Mouse (Mus musculus) limb, embryonic 13.5 days (tissue): Measurements from ENCODE around the gene Vgll4. TPM values are rescaled to one million over a fixed set of nuclear protein-coding genes. Genes with fewer than 3 reads are reported as not detected.

Experiments
- ATAC-seq: fragments of 200-750 bp; cut with Nextera tagmentation; 2 replicates; pipeline ENCODE4 v1.8.0; 2017; ENCODE audit warnings: low read depth, moderate number of reproducible peaks, moderate TSS enrichment; ENCODE audit not compliant: low FRiP score
- H3K27ac ChIP-seq: fragments of 300-500 bp; sonication (generic); 2 replicates; pipeline ENCODE4 v1.5.1; 2015; ENCODE audit warnings: inconsistent platforms, mild to moderate bottlenecking, moderate library complexity
- H3K27me3 ChIP-seq: fragments of 300-500 bp; sonication (generic); 2 replicates; pipeline ENCODE4 v1.6.1; 2015; ENCODE audit warnings: mild to moderate bottlenecking, inconsistent platforms
- H3K36me3 ChIP-seq: fragments of 300-500 bp; sonication (generic); 2 replicates; pipeline ENCODE4 v1.6.1; 2015; ENCODE audit warnings: inconsistent platforms, mild to moderate bottlenecking, moderate library complexity
- H3K4me1 ChIP-seq: fragments of 300-500 bp; sonication (generic); 2 replicates; pipeline ENCODE4 v1.6.1; 2015; ENCODE audit warnings: inconsistent platforms
- H3K4me2 ChIP-seq: fragments of 300-500 bp; sonication (generic); replicated peaks from 2 replicates; pipeline ENCODE4 v1.6.1; 2015; ENCODE audit warnings: inconsistent platforms, mild to moderate bottlenecking, moderate library complexity
- H3K4me3 ChIP-seq: fragments of 300-500 bp; sonication (generic); 2 replicates; pipeline ENCODE4 v1.5.1; 2015; ENCODE audit warnings: moderate library complexity, mild to moderate bottlenecking, inconsistent platforms
- H3K9ac ChIP-seq: fragments of 300-500 bp; sonication (generic); 2 replicates; pipeline ENCODE4 v1.6.1; 2015; ENCODE audit warnings: mild to moderate bottlenecking, inconsistent platforms
- H3K9me3 ChIP-seq: fragments of 300-500 bp; sonication (generic); 2 replicates; pipeline ENCODE4 v1.6.1; 2016; ENCODE audit warnings: inconsistent platforms
- WGBS: fragments of 180-500 bp; shearing (Covaris S2); methylation state at CpG from one replicate; pipeline ENCODE4 v1.1.7; 2015; 5-methylcytosine and 5-hydroxymethylcytosine counted together
- polyA plus RNA-seq: library from polyadenylated mRNA; unstranded; fragments of >200 nt; fragmentation: Nextera tagmentation; extraction: Ambion mirVana; gene quantifications from 2 replicates; pipeline ENCODE4 v1.2.1, GENCODE M21; 2015

The Vgll4 gene
- polyA plus RNA-seq, 1 experiment from 2014 or later, result 154 TPM

GRCm38 (mm10) chr6:114932991-114933392 lies 36.8 kb downstream of the Vgll4 start:
- Histone ChIP-seq H3K9ac (no peak overlapping the region), H3K36me3 (no peaks in the 10 kb centered on the region), H3K4me3 (no peak overlapping the region), H3K27me3 (no peaks in the 10 kb centered on the region), H3K4me1 (peaks cover 47% of the 10 kb centered on the region), H3K4me2 (no peak overlapping the region), H3K9me3 (0 out of 2 replicates have a peak, but pooled peaks cover 4% of the 10 kb centered on the region), H3K27ac (no peak overlapping the region)
- ATAC-seq, result no peak
- 92% methylated on average over 3 of the region's 3 CpGs for WGBS

- 0 out of 2 replicates have a peak, but pooled peaks cover 1% of the 10 kb centered on the region for H3K36me3 ChIP-seq
These were observed 37.7 kb downstream of the Vgll4 start for GRCm38 (mm10) chr6:114932116-114932500.

GRCm38 (mm10) chr6:114931212-114932115 lies 38.3 kb downstream of the Vgll4 start:
- H3K9ac ChIP-seq, result peak overlapping the region; percentile 43; the same call in 1 of the 2 replicates
- H3K4me2 ChIP-seq, result peak overlapping the region; percentile 50
- H3K4me1 ChIP-seq, result peaks cover 44% of the 10 kb centered on the region
- 0 out of 2 replicates have a peak, but pooled peaks cover 9% of the 10 kb centered on the region for H3K9me3 ChIP-seq
- 28% methylated on average over 28 of the region's 28 CpGs for WGBS
- peak overlapping the region; percentile 17; the same call in 1 of the 2 replicates for H3K4me3 ChIP-seq
- H3K36me3 ChIP-seq, result 0 out of 2 replicates have a peak, but pooled peaks cover 3% of the 10 kb centered on the region
- no peaks in the 10 kb centered on the region for H3K27me3 ChIP-seq
- peak overlapping the region; percentile 85 for H3K27ac ChIP-seq
- peak; percentile 45; the same call in 1 of the 2 replicates for ATAC-seq

More at GRCm38 (mm10) chr6:114932116-114932500, 37.7 kb downstream of the Vgll4 start:
- no peaks in the 10 kb centered on the region for H3K27me3 ChIP-seq
- 0 out of 2 replicates have a peak overlapping the region, but pooled peaks have one; percentile 43 for H3K9ac ChIP-seq
- H3K4me1 ChIP-seq, result peaks cover 47% of the 10 kb centered on the region
- 0 out of 2 replicates have a peak, but pooled peaks cover 6% of the 10 kb centered on the region for H3K9me3 ChIP-seq
- H3K4me3 ChIP-seq, result no peak overlapping the region
- peak overlapping the region; percentile 50 for H3K4me2 ChIP-seq
- no peak for ATAC-seq
- peak overlapping the region; percentile 85 for H3K27ac ChIP-seq
- WGBS, result 34% methylated on average over 5 of the region's 5 CpGs

DNA sequence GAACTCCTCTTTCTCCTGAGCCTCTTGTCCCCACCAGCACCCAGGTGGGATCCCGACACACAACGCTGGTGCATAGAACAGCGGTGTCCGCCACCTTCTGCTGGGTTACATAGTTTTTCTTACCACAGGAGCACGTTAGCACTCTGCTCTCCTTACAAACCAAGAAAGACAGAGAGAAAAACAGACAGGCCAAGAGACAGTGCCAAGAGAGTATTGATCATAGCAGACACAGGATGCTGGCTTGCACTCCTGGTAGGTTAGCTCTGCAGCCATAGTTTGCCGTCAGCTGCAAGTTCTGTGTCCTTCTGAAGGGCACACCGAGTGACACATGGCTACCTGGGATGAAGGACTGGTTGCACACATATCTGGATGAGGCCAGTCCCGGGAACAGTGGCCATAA lies 39.1 kb downstream of the Vgll4 start:
- WGBS, result 83% methylated on average over 8 of the region's 8 CpGs
- peak overlapping the region; percentile 50 for H3K4me2 ChIP-seq
- no peaks in the 10 kb centered on the region for H3K27me3 ChIP-seq
- ATAC-seq, result no peak
- 0 out of 2 replicates have a peak, but pooled peaks cover 3% of the 10 kb centered on the region for H3K36me3 ChIP-seq
- 0 out of 2 replicates have a peak, but pooled peaks cover 9% of the 10 kb centered on the region for H3K9me3 ChIP-seq
- H3K4me1 ChIP-seq, result peaks cover 50% of the 10 kb centered on the region
- H3K9ac ChIP-seq, result 0 out of 2 replicates have a peak overlapping the region, but pooled peaks have one; percentile 19
- no peak overlapping the region for H3K4me3 ChIP-seq
- H3K27ac ChIP-seq, result no peak overlapping the region; the same call in 1 of the 2 replicates

- H3K4me3 ChIP-seq, result no peak overlapping the region
These were observed 39.7 kb downstream of the Vgll4 start for GRCm38 (mm10) chr6:114930038-114930591.

GRCm38 (mm10) chr6:114929346-114929745 lies 40.4 kb downstream of the Vgll4 start:
- Histone ChIP-seq H3K4me2 (no peak overlapping the region), H3K4me3 (no peak overlapping the region), H3K27ac (no peak overlapping the region), H3K4me1 (peaks cover 49% of the 10 kb centered on the region), H3K9me3 (0 out of 2 replicates have a peak, but pooled peaks cover 9% of the 10 kb centered on the region), H3K36me3 (0 out of 2 replicates have a peak, but pooled peaks cover 3% of the 10 kb centered on the region), H3K9ac (no peak overlapping the region), H3K27me3 (no peaks in the 10 kb centered on the region)
- no peak for ATAC-seq

More at GRCm38 (mm10) chr6:114930038-114930591, 39.7 kb downstream of the Vgll4 start:
- WGBS, result 18% methylated on average over 11 of the region's 11 CpGs
- H3K27ac ChIP-seq, result no peak overlapping the region
- peak overlapping the region; percentile 12 for H3K4me2 ChIP-seq
- 0 out of 2 replicates have a peak, but pooled peaks cover 3% of the 10 kb centered on the region for H3K36me3 ChIP-seq
- peaks cover 51% of the 10 kb centered on the region for H3K4me1 ChIP-seq
- H3K27me3 ChIP-seq, result no peaks in the 10 kb centered on the region
- 0 out of 2 replicates have a peak, but pooled peaks cover 9% of the 10 kb centered on the region for H3K9me3 ChIP-seq
- no peak for ATAC-seq
- 0 out of 2 replicates have a peak overlapping the region, but pooled peaks have one; percentile 19 for H3K9ac ChIP-seq

DNA sequence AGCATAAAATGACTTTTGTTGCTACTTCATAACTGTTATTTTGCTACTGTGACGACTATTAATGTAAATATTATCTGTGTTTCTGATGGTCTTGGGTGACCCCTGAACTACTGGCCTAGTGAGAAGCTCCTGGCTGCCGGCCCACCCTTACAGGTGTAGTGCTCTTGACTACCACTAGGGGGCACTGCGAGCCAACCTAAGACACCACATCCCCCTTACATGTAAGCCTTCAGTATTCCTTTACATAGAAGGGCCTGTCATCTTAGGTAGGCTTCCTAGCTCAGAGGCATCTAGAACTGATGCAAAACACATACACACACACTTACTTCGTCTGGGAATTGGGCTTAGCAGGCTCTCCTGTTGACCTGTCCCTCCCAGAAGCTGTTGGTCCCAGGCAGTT lies 41.3 kb downstream of the Vgll4 start:
- no peaks in the 10 kb centered on the region for H3K27me3 ChIP-seq
- H3K4me2 ChIP-seq, result no peak overlapping the region
- 0 out of 2 replicates have a peak, but pooled peaks cover 9% of the 10 kb centered on the region for H3K9me3 ChIP-seq
- WGBS, result 4% methylated on average over 4 of the region's 4 CpGs
- H3K36me3 ChIP-seq, result 0 out of 2 replicates have a peak, but pooled peaks cover 3% of the 10 kb centered on the region
- peaks cover 42% of the 10 kb centered on the region for H3K4me1 ChIP-seq
- ATAC-seq, result peak; percentile 54; the same call in 1 of the 2 replicates
- H3K27ac ChIP-seq, result no peak overlapping the region
- H3K9ac ChIP-seq, result no peak overlapping the region
- no peak overlapping the region for H3K4me3 ChIP-seq

- Histone ChIP-seq H3K9me3 (0 out of 2 replicates have a peak, but pooled peaks cover 9% of the 10 kb centered on the region), H3K4me1 (peaks cover 37% of the 10 kb centered on the region), H3K36me3 (0 out of 2 replicates have a peak, but pooled peaks cover 3% of the 10 kb centered on the region), H3K4me2 (no peak overlapping the region), H3K4me3 (no peak overlapping the region), H3K27ac (no peak overlapping the region), H3K27me3 (no peaks in the 10 kb centered on the region), H3K9ac (no peak overlapping the region)
- no peak for ATAC-seq
- 90% methylated on average over 5 of the region's 5 CpGs for WGBS
These were observed 42.4 kb downstream of the Vgll4 start for GRCm38 (mm10) chr6:114927400-114927799.

DNA sequence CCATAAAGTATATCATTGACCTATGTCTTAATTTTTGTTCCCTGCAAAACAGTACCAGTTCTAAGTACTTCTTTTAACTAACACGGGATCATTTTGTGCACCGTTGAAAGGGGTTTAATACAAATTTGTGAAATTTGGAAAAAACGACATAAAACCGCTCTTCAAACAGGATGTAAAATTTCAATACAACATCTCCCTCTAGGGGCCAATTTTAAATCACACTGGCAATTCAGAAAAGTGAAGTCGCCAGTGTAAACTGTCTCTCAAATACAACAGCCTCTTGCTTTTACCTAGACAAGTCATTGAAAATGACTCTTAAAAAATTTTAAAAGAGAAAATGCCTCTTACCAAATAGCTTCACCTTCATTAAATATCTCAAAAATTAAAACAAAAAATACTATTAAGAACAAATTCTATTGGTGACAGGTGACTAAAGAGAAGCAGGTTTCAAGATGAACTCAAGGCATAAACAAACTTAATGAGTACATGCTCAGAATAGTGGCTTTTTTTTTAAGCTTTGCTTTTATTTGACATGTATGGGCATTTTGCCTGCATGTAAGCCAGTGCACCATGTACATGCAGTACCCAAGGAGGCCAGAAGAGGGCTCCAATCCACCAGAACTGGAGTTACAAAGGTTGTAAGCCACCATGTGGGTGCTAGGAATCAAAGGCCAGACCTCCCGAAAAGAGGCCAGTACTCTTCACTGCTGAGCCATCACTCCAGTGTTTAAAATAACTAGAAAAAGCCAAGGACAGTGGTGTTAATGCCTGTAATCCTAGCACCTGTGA lies 43.2 kb downstream of the Vgll4 start:
- Histone ChIP-seq H3K27ac (no peak overlapping the region), H3K4me1 (peaks cover 29% of the 10 kb centered on the region), H3K4me2 (no peak overlapping the region), H3K27me3 (no peaks in the 10 kb centered on the region), H3K36me3 (0 out of 2 replicates have a peak, but pooled peaks cover 3% of the 10 kb centered on the region), H3K9ac (no peak overlapping the region), H3K9me3 (0 out of 2 replicates have a peak, but pooled peaks cover 9% of the 10 kb centered on the region), H3K4me3 (no peak overlapping the region)
- 27% methylated on average over 6 of the region's 6 CpGs for whole genome bisulfite sequencing
- no peak for ATAC-seq

- 89% methylated on average over 4 of the region's 4 CpGs for WGBS
- H3K36me3 ChIP-seq, result 0 out of 2 replicates have a peak, but pooled peaks cover 3% of the 10 kb centered on the region
- no peaks in the 10 kb centered on the region for H3K27me3 ChIP-seq
- H3K4me3 ChIP-seq, result no peak overlapping the region
- no peak overlapping the region for H3K9ac ChIP-seq
- no peak for ATAC-seq
- H3K9me3 ChIP-seq, result 0 out of 2 replicates have a peak, but pooled peaks cover 9% of the 10 kb centered on the region
- H3K27ac ChIP-seq, result no peak overlapping the region
- peaks cover 15% of the 10 kb centered on the region for H3K4me1 ChIP-seq
- H3K4me2 ChIP-seq, result no peak overlapping the region
These were observed 44.6 kb downstream of the Vgll4 start for GRCm38 (mm10) chr6:114925196-114925595.
